Mouse (Mus musculus): Measurements from ENCODE around the gene Fgfr2. TPM values are rescaled to one million over a fixed set of nuclear protein-coding genes. Genes with fewer than 3 reads are reported as not detected.

Fgfr2 gene
- polyA plus RNA-seq, 1 experiment from 2014 or later: 121 TPM

DNA sequence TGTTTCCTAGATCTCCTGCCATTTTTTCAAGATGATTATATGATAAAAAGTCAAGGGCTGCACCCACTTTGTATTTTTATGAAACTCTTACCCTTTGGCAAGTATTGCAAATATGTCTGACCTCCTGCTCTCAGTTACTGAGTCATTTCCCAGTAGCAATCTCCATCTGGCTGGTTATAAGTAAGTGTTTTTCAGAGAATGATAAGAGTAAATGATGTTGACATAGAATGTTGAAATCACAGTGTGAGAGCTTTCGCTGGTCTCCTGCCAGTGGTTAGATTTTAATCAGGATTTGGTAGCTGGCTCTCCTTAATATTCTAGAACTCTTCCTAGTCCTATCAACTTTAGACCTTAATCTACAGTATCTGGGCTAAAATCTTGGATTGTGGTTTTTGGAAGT, 2111.2 kb downstream of the Fgfr2 start:
- no peaks in the 10 kb centered on the region for H3K36me3 ChIP-seq
- WGBS: 88% methylated on average over 1 of the region's 1 CpGs

GRCm38 (mm10) chr7:131009178-131009577, 2114.0 kb downstream of the Fgfr2 start:
- H3K4me2 ChIP-seq (replicated peaks): no peak overlapping the region

More for the DNA sequence above, 2111.2 kb downstream of the Fgfr2 start:
- Histone ChIP-seq H3K4me2 (replicated peaks) (no peak overlapping the region), H3K27ac (no peak overlapping the region), H3K9me3 (no peaks in the 10 kb centered on the region), H3K9ac (no peak overlapping the region), H3K4me1 (no peaks in the 10 kb centered on the region), H3K4me3 (no peak overlapping the region), H3K27me3 (no peaks in the 10 kb centered on the region)
- ATAC-seq (ENCODE audit: insufficient number of reproducible peaks, insufficient read depth, low FRiP score, low TSS enrichment): no peak

GRCm38 (mm10) chr7:131007221-131007620, 2115.9 kb downstream of the Fgfr2 start:
- Histone ChIP-seq H3K27me3 (no peaks in the 10 kb centered on the region), H3K9me3 (0 out of 2 replicates have a peak, but pooled peaks cover 6% of the 10 kb centered on the region), H3K4me3 (no peak overlapping the region), H3K4me2 (replicated peaks) (no peak overlapping the region), H3K27ac (no peak overlapping the region), H3K9ac (no peak overlapping the region), H3K4me1 (no peaks in the 10 kb centered on the region), H3K36me3 (no peaks in the 10 kb centered on the region)
- WGBS: 100% methylated on average over 2 of the region's 2 CpGs
- no peak for ATAC-seq (ENCODE audit: insufficient number of reproducible peaks, insufficient read depth, low FRiP score, low TSS enrichment)

More at GRCm38 (mm10) chr7:131009178-131009577, 2114.0 kb downstream of the Fgfr2 start:
- Histone ChIP-seq H3K27me3 (no peaks in the 10 kb centered on the region), H3K9ac (no peak overlapping the region), H3K9me3 (0 out of 2 replicates have a peak, but pooled peaks cover 6% of the 10 kb centered on the region), H3K36me3 (no peaks in the 10 kb centered on the region), H3K27ac (no peak overlapping the region), H3K4me3 (no peak overlapping the region), H3K4me1 (no peaks in the 10 kb centered on the region)
- no peak for ATAC-seq (ENCODE audit: insufficient number of reproducible peaks, insufficient read depth, low FRiP score, low TSS enrichment)
- WGBS: 81% methylated on average over 5 of the region's 5 CpGs

DNA sequence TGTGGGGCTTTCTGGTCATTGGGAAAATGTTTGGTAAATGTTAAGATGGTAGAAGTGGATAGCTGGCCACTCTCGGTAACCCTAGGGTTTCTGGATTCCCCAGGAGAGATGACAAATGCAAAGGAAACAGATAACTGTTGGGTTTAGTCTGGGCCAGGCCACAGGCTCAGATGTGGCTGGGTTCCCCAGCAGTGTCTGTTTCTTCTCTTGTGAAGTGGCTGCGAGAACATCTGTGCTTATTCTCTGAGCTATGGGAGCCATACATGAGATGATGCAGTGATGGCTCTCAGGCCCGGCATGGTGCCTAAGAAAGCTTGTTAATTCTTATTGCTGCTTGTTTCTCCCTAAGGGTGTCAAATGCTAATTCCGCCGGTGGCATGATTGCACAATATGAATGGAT, 2119.1 kb downstream of the Fgfr2 start:
- Histone ChIP-seq H3K9me3 (0 out of 2 replicates have a peak, but pooled peaks cover 6% of the 10 kb centered on the region), H3K9ac (no peak overlapping the region), H3K27me3 (no peaks in the 10 kb centered on the region), H3K4me1 (no peaks in the 10 kb centered on the region), H3K27ac (no peak overlapping the region), H3K4me2 (replicated peaks) (no peak overlapping the region), H3K4me3 (no peak overlapping the region), H3K36me3 (no peaks in the 10 kb centered on the region)
- 90% methylated on average over 5 of the region's 5 CpGs for WGBS
- ATAC-seq (ENCODE audit: insufficient number of reproducible peaks, insufficient read depth, low FRiP score, low TSS enrichment): no peak

DNA sequence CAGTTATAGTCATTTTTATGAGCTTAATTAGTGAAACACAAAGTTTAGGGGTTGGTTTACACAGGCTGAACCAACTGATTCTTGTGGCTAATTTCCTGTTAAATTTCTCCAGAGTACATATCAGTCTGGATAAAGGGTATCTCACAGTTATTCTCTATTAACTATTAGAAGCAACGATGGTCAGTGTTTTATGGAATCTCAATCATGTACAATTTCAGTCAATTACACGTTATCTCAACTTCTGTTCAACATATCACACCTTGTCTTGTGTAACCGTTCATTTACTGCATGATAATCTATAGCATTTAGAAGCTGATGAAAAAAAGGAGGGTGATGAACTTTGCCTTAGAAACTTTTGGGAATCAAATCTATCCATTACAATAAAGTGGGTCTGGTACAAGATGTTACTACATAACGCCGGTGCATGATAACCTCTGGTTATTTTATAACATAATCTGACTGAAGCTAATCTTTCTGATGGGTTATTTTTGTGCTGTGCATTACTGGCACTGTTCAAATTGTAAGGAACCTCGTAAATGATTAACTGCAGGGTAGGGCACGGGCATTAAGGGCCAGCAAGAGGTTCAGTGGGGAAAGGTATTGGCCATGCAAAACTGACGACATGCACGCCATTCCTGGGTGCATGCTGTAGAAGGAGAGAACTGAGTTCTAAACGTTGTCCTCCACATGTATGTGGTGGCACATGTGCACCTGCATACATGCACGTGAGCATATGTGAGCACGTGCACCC, 2121.0 kb downstream of the Fgfr2 start:
- ATAC-seq (ENCODE audit: insufficient number of reproducible peaks, insufficient read depth, low FRiP score, low TSS enrichment): no peak
- Histone ChIP-seq H3K4me3 (no peak overlapping the region), H3K9me3 (0 out of 2 replicates have a peak, but pooled peaks cover 6% of the 10 kb centered on the region), H3K9ac (no peak overlapping the region), H3K4me2 (replicated peaks) (no peak overlapping the region), H3K4me1 (no peaks in the 10 kb centered on the region), H3K27ac (no peak overlapping the region), H3K27me3 (no peaks in the 10 kb centered on the region), H3K36me3 (no peaks in the 10 kb centered on the region)
- 87% methylated on average over 12 of the region's 12 CpGs for WGBS

GRCm38 (mm10) chr7:130993907-130994306, 2129.2 kb downstream of the Fgfr2 start:
- no peak overlapping the region for H3K27ac ChIP-seq
- WGBS: 53% methylated on average over 8 of the region's 8 CpGs
- H3K36me3 ChIP-seq: no peaks in the 10 kb centered on the region
- H3K4me1 ChIP-seq: no peaks in the 10 kb centered on the region
- 0 out of 2 replicates have a peak, but pooled peaks cover 2% of the 10 kb centered on the region for H3K9me3 ChIP-seq
- no peak overlapping the region for H3K9ac ChIP-seq
- ATAC-seq (ENCODE audit: insufficient number of reproducible peaks, insufficient read depth, low FRiP score, low TSS enrichment): no peak
- no peak overlapping the region for H3K4me3 ChIP-seq
- no peaks in the 10 kb centered on the region for H3K27me3 ChIP-seq
- H3K4me2 ChIP-seq (replicated peaks): no peak overlapping the region

DNA sequence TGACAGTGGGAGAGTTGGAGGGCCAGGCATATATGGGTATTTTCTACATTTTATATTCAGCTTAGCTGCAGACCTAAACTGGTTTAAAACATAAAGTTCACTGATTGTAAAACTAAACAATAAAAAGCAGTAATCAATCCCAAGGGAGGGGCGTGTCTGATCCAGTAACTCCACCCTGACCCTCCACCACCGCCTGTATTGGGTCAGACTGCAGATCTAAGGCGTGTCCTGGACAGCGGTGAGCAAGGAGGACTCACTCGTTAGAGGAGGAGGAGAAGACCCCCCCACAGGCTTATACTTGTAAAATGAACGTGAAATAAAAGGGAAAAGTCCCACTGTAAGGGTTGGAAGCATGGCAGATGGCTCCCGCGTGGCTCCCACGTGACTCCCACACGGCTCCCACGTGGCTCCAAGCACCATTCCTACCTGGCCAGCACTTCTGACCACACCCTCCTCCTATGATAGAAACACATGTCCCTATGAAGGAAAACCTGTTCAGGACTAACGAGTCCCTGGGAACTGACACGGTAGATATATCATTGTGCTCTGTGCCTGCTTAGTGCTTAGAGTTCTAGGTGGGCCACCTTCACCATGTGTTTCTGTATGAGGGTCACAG, 2131.9 kb downstream of the Fgfr2 start:
- WGBS: 82% methylated on average over 13 of the region's 13 CpGs

DNA sequence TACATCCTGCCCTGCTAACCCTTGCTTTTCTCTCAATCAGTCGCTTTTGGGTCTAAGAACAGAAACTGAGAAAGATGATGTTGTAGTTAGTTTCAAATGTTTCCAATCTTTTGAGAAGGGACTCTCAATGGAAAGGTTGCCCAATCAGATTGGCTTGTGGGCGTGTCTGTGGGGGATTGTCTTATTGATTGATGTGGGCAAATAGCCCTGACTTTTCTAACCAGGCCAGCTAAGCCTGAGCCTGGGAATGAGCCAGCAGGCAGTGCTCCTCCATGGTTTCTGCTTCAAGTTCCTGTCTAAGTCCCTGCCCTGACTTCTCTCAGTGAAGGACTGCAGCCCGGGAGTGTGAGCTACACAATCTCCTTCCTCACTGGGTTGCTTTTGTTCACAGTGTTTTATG, 2133.8 kb downstream of the Fgfr2 start:
- Histone ChIP-seq H3K27ac (no peak overlapping the region), H3K9me3 (no peaks in the 10 kb centered on the region), H3K4me1 (peaks cover 6% of the 10 kb centered on the region), H3K27me3 (no peaks in the 10 kb centered on the region), H3K9ac (no peak overlapping the region), H3K4me3 (no peak overlapping the region), H3K4me2 (replicated peaks) (no peak overlapping the region), H3K36me3 (no peaks in the 10 kb centered on the region)
- WGBS: 70% methylated on average over 3 of the region's 3 CpGs
- ATAC-seq (ENCODE audit: insufficient number of reproducible peaks, insufficient read depth, low FRiP score, low TSS enrichment): no peak

More for the DNA sequence above, 2131.9 kb downstream of the Fgfr2 start:
- no peak overlapping the region for H3K4me2 ChIP-seq (replicated peaks)
- no peak for ATAC-seq (ENCODE audit: insufficient number of reproducible peaks, insufficient read depth, low FRiP score, low TSS enrichment)
- H3K4me3 ChIP-seq: no peak overlapping the region
- peaks cover 6% of the 10 kb centered on the region for H3K4me1 ChIP-seq
- H3K27ac ChIP-seq: no peak overlapping the region
- H3K9ac ChIP-seq: no peak overlapping the region
- H3K36me3 ChIP-seq: no peaks in the 10 kb centered on the region
- 0 out of 2 replicates have a peak, but pooled peaks cover 2% of the 10 kb centered on the region for H3K9me3 ChIP-seq
- no peaks in the 10 kb centered on the region for H3K27me3 ChIP-seq

GRCm38 (mm10) chr7:130988146-130988545, 2135.0 kb downstream of the Fgfr2 start:
- no peak overlapping the region for H3K4me3 ChIP-seq
- no peak overlapping the region for H3K4me2 ChIP-seq (replicated peaks)
- ATAC-seq (ENCODE audit: insufficient number of reproducible peaks, insufficient read depth, low FRiP score, low TSS enrichment): no peak
- 62% methylated on average over 5 of the region's 5 CpGs for WGBS
- H3K36me3 ChIP-seq: no peaks in the 10 kb centered on the region
- no peaks in the 10 kb centered on the region for H3K9me3 ChIP-seq
- H3K27me3 ChIP-seq: no peaks in the 10 kb centered on the region
- H3K4me1 ChIP-seq: peaks cover 6% of the 10 kb centered on the region
- no peak overlapping the region for H3K9ac ChIP-seq
- H3K27ac ChIP-seq: no peak overlapping the region; the same call in 1 of the 2 replicates

- H3K4me3 ChIP-seq: no peak overlapping the region
- ATAC-seq (ENCODE audit: insufficient number of reproducible peaks, insufficient read depth, low FRiP score, low TSS enrichment): no peak
- 83% methylated on average over 3 of the region's 3 CpGs for WGBS
- H3K27me3 ChIP-seq: no peaks in the 10 kb centered on the region
- H3K36me3 ChIP-seq: no peaks in the 10 kb centered on the region
- H3K9ac ChIP-seq: no peak overlapping the region
- no peaks in the 10 kb centered on the region for H3K9me3 ChIP-seq
- H3K27ac ChIP-seq: no peak overlapping the region
- no peak overlapping the region for H3K4me2 ChIP-seq (replicated peaks)
- H3K4me1 ChIP-seq: peaks cover 13% of the 10 kb centered on the region
Observed at GRCm38 (mm10) chr7:130985716-130986115, 2137.4 kb downstream of the Fgfr2 start.

DNA sequence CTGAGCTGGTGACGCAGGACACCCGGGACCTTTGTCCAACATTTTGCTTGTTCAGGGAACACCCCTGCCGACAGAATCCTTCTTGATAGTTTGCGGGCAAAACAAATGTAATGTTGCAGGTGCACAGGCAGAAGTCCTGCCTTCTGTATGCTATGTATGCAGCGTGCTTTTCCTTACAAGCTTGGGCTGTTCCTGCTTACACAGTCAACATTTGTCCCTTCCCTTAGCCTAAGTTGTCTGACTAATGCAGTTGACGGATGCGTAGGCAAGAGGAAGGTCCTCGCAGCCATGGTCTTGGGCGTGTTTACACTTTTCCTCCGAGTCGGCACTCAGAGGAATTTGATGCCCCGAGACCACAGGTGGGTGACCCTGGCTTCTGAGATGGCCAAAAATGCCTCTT, 2138.0 kb downstream of the Fgfr2 start:
- Histone ChIP-seq H3K9ac (no peak overlapping the region), H3K27ac (no peak overlapping the region), H3K4me2 (replicated peaks) (no peak overlapping the region), H3K27me3 (no peaks in the 10 kb centered on the region), H3K4me3 (no peak overlapping the region), H3K9me3 (no peaks in the 10 kb centered on the region), H3K36me3 (no peaks in the 10 kb centered on the region), H3K4me1 (peaks cover 13% of the 10 kb centered on the region)
- WGBS: 79% methylated on average over 12 of the region's 12 CpGs
- no peak for ATAC-seq (ENCODE audit: insufficient number of reproducible peaks, insufficient read depth, low FRiP score, low TSS enrichment)

- Histone ChIP-seq H3K36me3 (no peaks in the 10 kb centered on the region), H3K27ac (no peak overlapping the region), H3K4me2 (replicated peaks) (no peak overlapping the region), H3K4me3 (no peak overlapping the region), H3K9ac (no peak overlapping the region), H3K4me1 (peaks cover 13% of the 10 kb centered on the region), H3K27me3 (no peaks in the 10 kb centered on the region), H3K9me3 (no peaks in the 10 kb centered on the region)
- WGBS: 80% methylated on average over 7 of the region's 7 CpGs
- no peak for ATAC-seq (ENCODE audit: insufficient number of reproducible peaks, insufficient read depth, low FRiP score, low TSS enrichment)
Observed at GRCm38 (mm10) chr7:130984294-130984693, 2138.9 kb downstream of the Fgfr2 start.

Measured in embryonic facial prominence, embryonic 12.5 days (tissue).